Mouse (Mus musculus) limb, embryonic 12.5 days (tissue): ENCODE data around the gene Cdh8. TPM values are rescaled to one million over a fixed set of nuclear protein-coding genes. Genes with fewer than 3 reads are reported as not detected.

ENCODE experiments used
- ATAC-seq: fragments of 200-750 bp; cut with Nextera tagmentation; 2 replicates; pipeline ENCODE4 v1.8.0; 2017; ENCODE audit warnings: low read depth, moderate TSS enrichment; ENCODE audit not compliant: insufficient number of reproducible peaks, insufficient read depth, low FRiP score, low TSS enrichment
- H3K27ac ChIP-seq: fragments of 300-500 bp; sonication (generic); 2 replicates; pipeline ENCODE4 v1.5.1; 2016; ENCODE audit warnings: mild to moderate bottlenecking, moderate library complexity
- H3K27me3 ChIP-seq: fragments of 300-500 bp; sonication (generic); 2 replicates; pipeline ENCODE4 v1.6.1; 2016; ENCODE audit warnings: mild to moderate bottlenecking, moderate library complexity
- H3K36me3 ChIP-seq: fragments of 300-500 bp; sonication (generic); 2 replicates; pipeline ENCODE4 v1.6.1; 2016; ENCODE audit warnings: mild to moderate bottlenecking, moderate library complexity
- H3K4me1 ChIP-seq: fragments of 300-500 bp; sonication (generic); replicated peaks from 2 replicates; pipeline ENCODE4 v1.6.1; 2016
- H3K4me2 ChIP-seq: fragments of 300-500 bp; sonication (generic); 2 replicates; pipeline ENCODE4 v1.6.1; 2016; ENCODE audit warnings: mild to moderate bottlenecking, moderate library complexity
- H3K4me3 ChIP-seq: fragments of 300-500 bp; sonication (generic); replicated peaks from 2 replicates; pipeline ENCODE4 v1.5.1; 2016; ENCODE audit warnings: mild to moderate bottlenecking
- H3K9ac ChIP-seq: fragments of 300-500 bp; sonication (generic); replicated peaks from 2 replicates; pipeline ENCODE4 v1.6.1; 2016; ENCODE audit warnings: mild to moderate bottlenecking, moderate library complexity
- H3K9me3 ChIP-seq: fragments of 300-500 bp; sonication (generic); 2 replicates; pipeline ENCODE4 v1.6.1; 2016; ENCODE audit warnings: mild to moderate bottlenecking, moderate library complexity
- WGBS: fragments of 180-500 bp; shearing (Covaris S2); methylation state at CpG from one replicate; pipeline ENCODE4 v1.1.7; 2016; 5-methylcytosine and 5-hydroxymethylcytosine counted together
- polyA plus RNA-seq: library from polyadenylated mRNA; unstranded; fragments of >200 nt; fragmentation: Nextera tagmentation; extraction: Ambion mirVana; gene quantifications from 2 replicates; pipeline ENCODE4 v1.2.1, GENCODE M21; 2016

Gene Cdh8
- polyA plus RNA-seq, 1 experiment from 2014 or later, result 3.2 TPM

- Histone ChIP-seq H3K36me3 (no peaks in the 10 kb centered on the region), H3K4me1 (no peaks in the 10 kb centered on the region), H3K4me3 (no peak overlapping the region), H3K9ac (no peak overlapping the region), H3K27me3 (no peaks in the 10 kb centered on the region), H3K9me3 (no peaks in the 10 kb centered on the region), H3K27ac (no peak overlapping the region), H3K4me2 (no peak overlapping the region)
- no peak for ATAC-seq
These were observed 364.9 kb downstream of the Cdh8 start for GRCm38 (mm10) chr8:99051344-99051743.

DNA sequence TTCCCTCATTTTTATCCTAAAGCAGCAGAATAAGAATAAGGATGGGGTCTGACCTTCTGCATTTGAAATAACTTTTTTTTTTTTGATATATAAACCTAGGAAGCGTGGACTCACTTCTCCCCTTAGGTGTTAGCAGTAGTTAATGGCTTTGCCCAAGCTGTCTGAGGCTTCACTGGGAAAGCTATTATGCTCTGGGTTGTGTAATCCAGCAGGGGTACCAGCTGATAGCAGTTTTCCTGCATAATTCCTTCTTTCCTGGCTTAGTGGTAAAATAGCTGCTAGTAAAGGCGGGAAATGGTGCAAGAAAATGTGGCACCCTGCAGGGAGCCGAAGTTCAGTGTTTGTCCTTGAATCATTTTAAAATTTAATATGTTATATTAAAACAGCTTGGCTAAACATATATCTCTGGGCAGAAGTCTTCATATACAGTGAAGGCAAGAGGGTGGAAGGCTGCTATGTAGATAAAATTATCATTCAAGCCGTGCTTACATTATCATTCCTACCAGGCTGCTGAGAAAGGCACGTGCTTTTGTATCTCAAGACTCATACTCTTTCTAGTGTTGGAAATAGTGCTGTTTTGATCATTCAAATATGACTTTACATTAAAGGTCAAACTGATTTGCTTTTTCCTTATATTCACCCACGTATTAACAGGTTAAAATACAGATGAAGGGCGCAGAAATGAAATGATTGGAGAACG is 367.5 kb downstream of the Cdh8 start:
- Histone ChIP-seq H3K27ac (no peak overlapping the region), H3K9ac (no peak overlapping the region), H3K9me3 (no peaks in the 10 kb centered on the region), H3K27me3 (no peaks in the 10 kb centered on the region), H3K36me3 (no peaks in the 10 kb centered on the region), H3K4me3 (no peak overlapping the region), H3K4me2 (no peak overlapping the region), H3K4me1 (no peaks in the 10 kb centered on the region)
- no peak for ATAC-seq
- WGBS, result 79% methylated on average over 8 of the region's 8 CpGs

DNA sequence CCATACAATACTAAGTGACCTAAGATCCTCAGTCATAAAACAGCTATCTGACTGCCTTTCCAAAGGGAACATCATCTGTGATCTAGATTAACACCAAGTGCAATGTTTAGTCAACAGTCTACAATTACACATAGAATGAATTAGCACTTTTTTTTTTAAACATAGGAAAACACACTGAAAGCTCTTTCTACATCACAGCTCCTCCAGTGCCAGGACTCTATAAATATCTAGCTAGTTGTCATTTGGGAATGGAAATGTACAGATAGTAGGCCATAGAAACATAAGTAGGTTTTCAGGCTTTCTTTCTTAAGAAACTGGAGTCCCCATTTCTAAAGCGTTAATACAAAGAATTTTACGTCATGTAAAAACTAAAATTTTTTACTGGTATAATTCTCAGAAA is 375.8 kb downstream of the Cdh8 start:
- H3K4me2 ChIP-seq, result no peak overlapping the region
- H3K9me3 ChIP-seq, result no peaks in the 10 kb centered on the region
- H3K4me1 ChIP-seq, result no peaks in the 10 kb centered on the region
- no peak for ATAC-seq
- 93% methylated on average over 2 of the region's 2 CpGs for whole genome bisulfite sequencing
- H3K4me3 ChIP-seq, result no peak overlapping the region
- H3K36me3 ChIP-seq, result no peaks in the 10 kb centered on the region
- no peaks in the 10 kb centered on the region for H3K27me3 ChIP-seq
- no peak overlapping the region for H3K27ac ChIP-seq
- H3K9ac ChIP-seq, result no peak overlapping the region

GRCm38 (mm10) chr8:99031060-99031459 is 385.2 kb downstream of the Cdh8 start:
- H3K36me3 ChIP-seq, result no peaks in the 10 kb centered on the region
- no peaks in the 10 kb centered on the region for H3K4me1 ChIP-seq
- no peak overlapping the region for H3K4me3 ChIP-seq
- H3K27ac ChIP-seq, result no peak overlapping the region
- ATAC-seq, result no peak
- H3K9ac ChIP-seq, result no peak overlapping the region
- WGBS, result 74% methylated on average over 4 of the region's 4 CpGs
- H3K9me3 ChIP-seq, result no peaks in the 10 kb centered on the region
- no peak overlapping the region for H3K4me2 ChIP-seq
- H3K27me3 ChIP-seq, result no peaks in the 10 kb centered on the region
